Mouse (Mus musculus): ENCODE results near the gene Brix1. TPM values are rescaled to one million over a fixed set of nuclear protein-coding genes. Genes with fewer than 3 reads are reported as not detected.
A peak's percentile ranks its signal among the peaks of the same experiment; 100 is the strongest.
"Not testable (repeated sequence)": the region's sequence is repeated elsewhere in the genome, so short reads cannot be mapped to it uniquely, and the experiment has no call there.

The Brix1 gene
- 97.1 and 103 TPM in 2 replicates for polyA plus RNA-seq (2015; fragmentation: Nextera tagmentation; extraction: Ambion mirVana)

DNA sequence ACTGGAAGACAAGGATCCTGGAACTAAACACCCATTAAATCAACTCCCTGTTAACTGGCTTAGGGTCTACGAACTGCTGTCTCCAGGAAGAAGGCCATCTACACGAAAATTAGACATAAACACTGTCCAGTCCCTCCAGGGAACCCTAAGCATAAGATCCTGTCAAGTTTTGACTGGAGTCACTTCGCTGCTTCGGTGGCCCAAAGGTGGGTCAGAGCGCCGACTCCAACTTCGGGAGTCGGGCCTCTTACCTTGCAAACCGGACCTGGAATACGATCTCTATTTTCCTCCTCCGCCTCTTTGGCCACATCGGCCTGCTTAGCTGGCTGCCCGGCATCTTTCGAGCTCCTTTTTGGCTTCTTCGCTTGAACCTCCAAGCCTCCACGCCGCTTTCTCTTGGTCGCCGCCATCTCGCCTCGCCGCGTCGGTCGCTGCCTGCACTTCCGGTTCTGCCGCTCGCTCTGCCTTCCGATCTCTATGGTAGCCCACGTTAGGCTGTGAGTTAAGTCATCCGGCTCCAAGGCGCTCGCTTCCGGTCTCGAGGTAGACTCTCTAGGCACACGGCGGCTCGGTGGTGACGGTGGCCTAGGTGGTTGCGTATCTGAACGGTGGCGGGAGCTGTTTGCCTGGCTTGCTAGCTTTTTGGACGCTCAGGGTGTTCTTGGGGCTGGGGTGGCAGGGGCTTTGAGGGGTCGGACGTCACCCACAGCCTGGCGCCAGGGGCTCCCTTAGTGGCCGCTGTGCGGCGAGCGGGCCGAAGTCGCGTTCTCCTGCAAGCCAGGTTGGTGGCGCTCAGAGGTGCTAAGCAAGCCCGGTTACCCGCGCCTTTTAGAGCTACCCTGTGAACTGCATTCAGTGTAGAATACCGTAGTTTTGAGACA, at the start of gene Brix1, which contains the start of gene Rad1:
Gene Brix1 (minus strand): TSS at position 464 of the 881 bp plus-strand sequence.
Gene Rad1 (plus strand): TSS at position 535 of the 881 bp plus-strand sequence.
- WGBS, result under 1% methylated on average over 58 of the region's 58 CpGs
- peak within 1 kb of the TSS; percentile 41; the same call in 1 of the 2 replicates for H3K27ac ChIP-seq
- peak within 1 kb of the TSS; percentile 93 for H3K9ac ChIP-seq
- peaks cover 20% of the 10 kb centered on the region for H3K4me1 ChIP-seq
- peak within 1 kb of the TSS; percentile 91 for H3K4me3 ChIP-seq
- no peaks in the 10 kb centered on the region for H3K27me3 ChIP-seq
- peaks cover 22% of the 10 kb centered on the region for H3K36me3 ChIP-seq
- H3K4me2 ChIP-seq, result peak within 1 kb of the TSS; percentile 69
- H3K9me3 ChIP-seq, result no peaks in the 10 kb centered on the region
- peak; percentile 99 for ATAC-seq (ENCODE audit: borderline replicate concordance, extremely low read depth, low FRiP score, low TSS enrichment)

DNA sequence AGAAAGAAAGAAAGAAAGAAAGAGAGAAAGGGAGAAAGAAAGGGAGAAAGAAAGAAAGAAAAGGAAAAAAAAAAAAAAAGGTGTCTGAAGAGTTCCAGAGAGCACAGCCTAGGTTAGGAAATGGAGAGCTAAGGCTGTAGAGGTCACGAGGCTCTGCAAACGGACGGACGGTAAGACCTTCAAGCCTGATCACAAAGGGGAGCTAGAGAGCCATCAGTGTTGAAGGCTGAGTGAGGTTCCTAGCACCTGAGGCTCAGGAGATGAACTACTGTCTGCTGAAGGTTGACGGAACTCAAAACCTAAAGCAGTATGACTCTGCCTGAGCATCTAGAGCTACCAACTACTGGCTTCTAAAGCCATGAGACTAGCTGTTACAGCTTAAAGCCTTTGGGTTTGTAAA, 48.8 kb upstream of the Brix1 start:
- WGBS, result 71% methylated on average over 5 of the region's 5 CpGs
- Histone ChIP-seq H3K9ac (no peak overlapping the region), H3K27ac (no peak overlapping the region), H3K27me3 (no peaks in the 10 kb centered on the region), H3K9me3 (no peaks in the 10 kb centered on the region), H3K36me3 (no peaks in the 10 kb centered on the region), H3K4me3 (no peak overlapping the region), H3K4me1 (no peaks in the 10 kb centered on the region), H3K4me2 (no peak overlapping the region)
- ATAC-seq (ENCODE audit: borderline replicate concordance, extremely low read depth, low FRiP score, low TSS enrichment), result no peak

DNA sequence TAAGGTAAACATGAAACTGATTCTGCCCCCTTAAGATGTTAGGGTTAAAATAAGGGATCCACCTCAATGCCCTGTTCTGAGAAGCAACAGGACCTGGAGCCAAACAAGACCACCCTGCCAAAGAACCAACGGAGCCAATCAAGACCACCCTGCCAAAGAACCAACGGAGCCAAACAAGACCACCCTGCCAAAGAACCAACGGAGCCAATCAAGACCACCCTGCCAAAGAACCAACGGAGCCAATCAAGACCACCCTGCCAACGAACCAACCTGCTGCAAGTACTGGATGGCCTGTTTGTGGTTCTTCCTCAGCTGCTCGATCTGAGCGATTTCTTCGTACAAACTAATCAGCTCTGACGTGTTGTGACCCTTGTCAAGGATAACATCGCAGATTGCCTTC, 47.6 kb upstream of the Brix1 start:
- not testable (repeated sequence) for H3K4me2 ChIP-seq; H3K9me3 ChIP-seq; H3K9ac ChIP-seq; H3K27ac ChIP-seq; H3K4me1 ChIP-seq; H3K27me3 ChIP-seq; H3K4me3 ChIP-seq; ATAC-seq (ENCODE audit: borderline replicate concordance, extremely low read depth, low FRiP score, low TSS enrichment); H3K36me3 ChIP-seq
- WGBS, result 81% methylated on average over 10 of the region's 10 CpGs

DNA sequence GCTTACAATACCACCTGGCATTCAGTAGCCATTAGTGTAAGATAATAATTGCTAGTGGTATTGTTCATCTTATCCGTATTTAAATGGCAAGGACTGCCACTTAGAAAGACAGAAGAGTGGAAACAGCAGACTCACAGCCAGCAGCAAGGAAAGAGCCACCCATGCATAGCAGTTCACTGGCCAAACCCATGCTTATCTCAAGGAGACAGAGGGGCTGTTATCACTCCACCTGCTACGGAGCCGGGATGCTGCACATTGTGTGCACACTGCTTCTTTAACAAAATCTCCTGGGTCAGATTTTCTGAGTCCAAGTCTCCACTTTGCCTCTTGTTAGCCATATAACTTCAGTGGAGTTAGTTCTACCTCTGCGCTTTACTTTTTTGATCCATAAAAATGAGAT, 45.6 kb upstream of the Brix1 start:
- Histone ChIP-seq H3K27ac (no peak overlapping the region), H3K4me3 (no peak overlapping the region), H3K4me2 (no peak overlapping the region), H3K9ac (no peak overlapping the region), H3K27me3 (no peaks in the 10 kb centered on the region), H3K4me1 (no peaks in the 10 kb centered on the region), H3K36me3 (no peaks in the 10 kb centered on the region), H3K9me3 (no peaks in the 10 kb centered on the region)
- 67% methylated on average over 4 of the region's 4 CpGs for WGBS
- no peak for ATAC-seq (ENCODE audit: borderline replicate concordance, extremely low read depth, low FRiP score, low TSS enrichment)

DNA sequence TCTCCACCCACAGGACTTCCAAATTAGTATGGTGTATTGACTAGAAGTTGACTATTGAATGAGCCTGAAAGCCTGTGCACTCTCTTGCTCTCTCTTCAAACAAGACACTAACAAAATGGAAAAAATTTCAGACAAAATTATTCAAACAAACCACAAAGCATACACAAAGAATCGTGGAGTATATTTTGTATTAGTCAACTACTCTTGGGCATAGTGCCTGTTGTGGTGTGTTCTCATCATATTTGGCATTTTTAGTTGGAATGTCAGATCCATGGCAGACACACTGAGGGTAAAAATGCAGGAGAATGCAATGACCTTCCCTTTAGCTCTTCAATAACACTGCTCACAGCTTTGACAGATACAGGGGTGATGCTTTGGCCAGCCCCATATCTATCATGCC, 40.1 kb upstream of the Brix1 start:
- H3K36me3 ChIP-seq, result no peaks in the 10 kb centered on the region
- no peaks in the 10 kb centered on the region for H3K27me3 ChIP-seq
- no peak overlapping the region for H3K4me2 ChIP-seq
- H3K9me3 ChIP-seq, result no peaks in the 10 kb centered on the region
- no peak overlapping the region for H3K4me3 ChIP-seq
- no peak overlapping the region for H3K9ac ChIP-seq
- 65% methylated on average over 1 of the region's 1 CpGs for WGBS
- ATAC-seq (ENCODE audit: borderline replicate concordance, extremely low read depth, low FRiP score, low TSS enrichment), result no peak
- H3K4me1 ChIP-seq, result no peaks in the 10 kb centered on the region
- no peak overlapping the region for H3K27ac ChIP-seq

DNA sequence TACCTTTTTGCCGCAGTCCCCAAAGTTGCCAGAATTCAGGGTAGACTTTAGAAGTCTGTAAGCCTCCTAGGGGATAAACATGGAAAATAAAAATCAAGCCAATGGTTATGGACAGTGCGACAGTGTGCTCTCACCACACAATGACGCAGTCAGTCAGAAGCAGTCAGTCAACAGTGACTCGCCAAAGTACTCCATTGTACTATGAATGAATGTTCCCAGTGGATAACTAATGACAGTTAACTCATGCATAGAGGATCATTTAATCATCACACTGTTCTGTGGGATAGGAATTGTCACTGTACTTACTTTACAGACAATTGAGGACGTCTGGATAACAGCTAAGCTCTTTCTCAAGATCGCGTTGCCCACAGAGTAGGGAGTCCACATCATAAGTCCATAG, 29.4 kb upstream of the Brix1 start:
- WGBS, result 88% methylated on average over 7 of the region's 7 CpGs
- no peak overlapping the region for H3K4me3 ChIP-seq
- no peaks in the 10 kb centered on the region for H3K4me1 ChIP-seq
- no peak overlapping the region for H3K9ac ChIP-seq
- ATAC-seq (ENCODE audit: borderline replicate concordance, extremely low read depth, low FRiP score, low TSS enrichment), result no peak
- H3K27me3 ChIP-seq, result no peaks in the 10 kb centered on the region
- H3K36me3 ChIP-seq, result no peaks in the 10 kb centered on the region
- no peaks in the 10 kb centered on the region for H3K9me3 ChIP-seq
- H3K4me2 ChIP-seq, result no peak overlapping the region
- H3K27ac ChIP-seq, result no peak overlapping the region

DNA sequence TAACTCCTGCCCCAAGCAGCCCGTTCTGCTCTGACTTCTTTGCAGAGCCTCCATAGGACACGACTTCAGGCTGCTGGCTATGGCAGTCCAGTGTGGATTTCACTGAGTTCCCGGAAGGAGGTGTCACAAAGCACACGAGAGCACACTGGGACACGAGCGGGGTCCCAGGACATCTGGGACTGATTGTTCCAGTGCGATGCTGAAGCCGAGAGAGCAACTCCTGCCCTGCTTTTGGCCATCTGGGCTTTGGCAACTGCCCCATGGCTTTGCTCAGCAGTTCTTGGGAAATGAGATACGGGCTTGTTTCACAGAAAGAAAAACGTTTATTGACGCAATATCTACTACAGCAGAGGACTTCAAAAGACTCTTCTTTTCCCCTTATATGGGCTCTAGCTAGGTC, 20.4 kb upstream of the Brix1 start:
- 57% methylated on average over 11 of the region's 11 CpGs for WGBS

GRCm38 (mm10) chr15:10500838-10501719, 15.3 kb upstream of the Brix1 start:
- H3K27ac ChIP-seq, result no peak overlapping the region
- H3K9ac ChIP-seq, result no peak overlapping the region
- no peak overlapping the region for H3K4me2 ChIP-seq
- no peaks in the 10 kb centered on the region for H3K4me1 ChIP-seq
- ATAC-seq (ENCODE audit: borderline replicate concordance, extremely low read depth, low FRiP score, low TSS enrichment), result no peak
- H3K27me3 ChIP-seq, result no peaks in the 10 kb centered on the region
- WGBS, result 54% methylated on average over 11 of the region's 11 CpGs
- no peaks in the 10 kb centered on the region for H3K36me3 ChIP-seq
- H3K9me3 ChIP-seq, result no peaks in the 10 kb centered on the region
- no peak overlapping the region for H3K4me3 ChIP-seq

More for the DNA sequence above, 20.4 kb upstream of the Brix1 start:
- H3K4me2 ChIP-seq, result no peak overlapping the region
- no peak overlapping the region for H3K27ac ChIP-seq
- H3K27me3 ChIP-seq, result no peaks in the 10 kb centered on the region
- no peaks in the 10 kb centered on the region for H3K9me3 ChIP-seq
- no peaks in the 10 kb centered on the region for H3K36me3 ChIP-seq
- H3K4me3 ChIP-seq, result no peak overlapping the region
- H3K4me1 ChIP-seq, result no peaks in the 10 kb centered on the region
- no peak overlapping the region for H3K9ac ChIP-seq
- no peak for ATAC-seq (ENCODE audit: borderline replicate concordance, extremely low read depth, low FRiP score, low TSS enrichment)

- Histone ChIP-seq H3K4me3 (no peak overlapping the region), H3K36me3 (no peaks in the 10 kb centered on the region), H3K4me2 (no peak overlapping the region), H3K27me3 (no peaks in the 10 kb centered on the region), H3K9ac (no peak overlapping the region), H3K27ac (no peak overlapping the region), H3K9me3 (no peaks in the 10 kb centered on the region), H3K4me1 (no peaks in the 10 kb centered on the region)
- ATAC-seq (ENCODE audit: borderline replicate concordance, extremely low read depth, low FRiP score, low TSS enrichment), result no peak
- 65% methylated on average over 5 of the region's 5 CpGs for WGBS
Observed at GRCm38 (mm10) chr15:10500035-10500434, 14.3 kb upstream of the Brix1 start.

- H3K4me1 ChIP-seq, result no peaks in the 10 kb centered on the region
- no peak for ATAC-seq (ENCODE audit: borderline replicate concordance, extremely low read depth, low FRiP score, low TSS enrichment)
- no peaks in the 10 kb centered on the region for H3K9me3 ChIP-seq
- H3K4me3 ChIP-seq, result no peak overlapping the region
- H3K27ac ChIP-seq, result no peak overlapping the region
- H3K4me2 ChIP-seq, result no peak overlapping the region
- H3K36me3 ChIP-seq, result no peaks in the 10 kb centered on the region
- no peak overlapping the region for H3K9ac ChIP-seq
- WGBS, result 68% methylated on average over 5 of the region's 5 CpGs
- H3K27me3 ChIP-seq, result no peaks in the 10 kb centered on the region
Observed at GRCm38 (mm10) chr15:10499593-10499992, 13.8 kb upstream of the Brix1 start.

DNA sequence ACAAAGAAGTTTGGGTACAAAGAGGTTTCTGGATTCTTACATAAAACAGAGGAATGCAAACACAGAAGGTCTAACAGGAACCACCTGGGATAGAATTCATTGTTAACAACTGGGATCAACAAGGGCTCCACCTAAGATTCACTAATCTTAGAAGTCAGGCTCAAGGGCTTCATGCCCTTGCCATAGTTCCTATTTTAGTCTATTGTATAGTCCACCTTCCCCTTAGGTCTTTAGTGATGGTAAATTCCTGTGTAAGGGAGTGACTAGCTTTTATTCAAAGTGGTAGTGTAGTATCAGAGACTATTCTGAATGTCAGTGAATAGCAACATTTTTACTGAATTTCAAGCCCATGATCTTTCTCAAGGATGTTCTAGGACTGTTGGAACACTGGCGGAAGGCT, 10.9 kb upstream of the Brix1 start:
- H3K9ac ChIP-seq; H3K4me3 ChIP-seq; H3K36me3 ChIP-seq; H3K4me1 ChIP-seq; H3K27ac ChIP-seq; H3K9me3 ChIP-seq; H3K4me2 ChIP-seq; H3K27me3 ChIP-seq; ATAC-seq (ENCODE audit: borderline replicate concordance, extremely low read depth, low FRiP score, low TSS enrichment): not testable (repeated sequence)
- WGBS, result 88% methylated on average over 1 of the region's 1 CpGs

- Histone ChIP-seq H3K4me2 (no peak overlapping the region), H3K36me3 (peaks cover 9% of the 10 kb centered on the region; the same call in 1 of the 2 replicates), H3K4me1 (no peaks in the 10 kb centered on the region), H3K9me3 (no peaks in the 10 kb centered on the region), H3K4me3 (no peak overlapping the region), H3K27me3 (no peaks in the 10 kb centered on the region), H3K9ac (no peak overlapping the region), H3K27ac (no peak overlapping the region)
- WGBS, result 86% methylated on average over 11 of the region's 11 CpGs
- ATAC-seq (ENCODE audit: borderline replicate concordance, extremely low read depth, low FRiP score, low TSS enrichment), result no peak
Observed at GRCm38 (mm10) chr15:10495944-10496343, 10.2 kb upstream of the Brix1 start.
